Mouse (Mus musculus) C2C12 (cell line): ENCODE data around the gene Apoa1.

Experiments used
- CEBPB ChIP-seq: IDR thresholded peaks from one replicate; pipeline ENCODE4 v1.6.1; 2011; ENCODE audit warnings: low read depth, mild to moderate bottlenecking, control low read depth, moderate library complexity
- CTCF ChIP-seq: IDR thresholded peaks from one replicate; pipeline ENCODE4 v1.5.1; 2011; ENCODE audit not compliant: control insufficient read depth, insufficient read depth, insufficient read length
- MAX ChIP-seq: IDR thresholded peaks from one replicate; pipeline ENCODE4 v1.6.1; 2011; ENCODE audit warnings: mild to moderate bottlenecking, control low read depth
- MYOD1 ChIP-seq: IDR thresholded peaks from one replicate; pipeline ENCODE4 v1.6.1; 2011; ENCODE audit warnings: low read depth; ENCODE audit not compliant: control insufficient read depth, insufficient read length
- MYOG ChIP-seq: IDR thresholded peaks from one replicate; pipeline ENCODE4 v1.6.1; 2011; ENCODE audit not compliant: control insufficient read depth, insufficient read length; ENCODE audit errors: extremely low read depth

DNA sequence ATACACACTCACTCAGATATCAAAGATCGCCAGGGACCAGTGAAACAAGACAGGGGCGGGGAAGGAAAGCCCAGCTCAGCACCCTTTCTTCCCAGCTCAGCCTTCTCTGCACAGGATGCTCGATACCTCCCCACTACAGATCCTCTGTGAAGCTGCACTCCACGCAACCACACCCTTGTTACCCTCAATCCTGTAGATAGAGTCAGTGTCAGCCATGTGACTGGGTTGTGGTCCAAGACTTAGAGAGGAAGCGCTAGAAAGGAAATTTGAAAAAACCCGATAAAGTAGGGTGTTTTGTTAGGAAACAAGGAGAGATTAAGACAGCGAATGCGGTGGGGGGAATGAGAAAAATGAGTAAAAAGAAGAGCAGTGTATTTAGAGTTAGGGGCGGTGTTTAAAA, 43.7 kb downstream of the Apoa1 start:
- TF ChIP-seq CTCF (no peak), MYOD1 (no peak), CEBPB (no peak), MAX (no peak), MYOG (no peak)
